12 mouse cellular contexts compared by ENCODE assay signal in genomic region chr12:83373081-83373480, GRCm38 (mm10).
"Had no signal": no experiment of that assay in that cellular context is flagged by ENCODE, and none has a peak within 500 bp of the region (broad histone marks: within the 10 kb centered on the region; RNA-seq: fewer than 3 reads in every experiment).

No protein-coding gene starts in this region.

- H3K27ac ChIP-seq: kidney, embryonic 15.5 days; limb, embryonic 13.5 days; midbrain, embryonic 12.5 days; neural tube, embryonic 13.5 days had no signal

- H3K4me3 ChIP-seq: kidney, embryonic 15.5 days; limb, embryonic 13.5 days; midbrain, embryonic 12.5 days; neural tube, embryonic 13.5 days had no signal

- DNase-seq: kidney, postnatal 14 days; layer of hippocampus, postnatal 36 days; lung, adult 18-20 months; retina, postnatal 1 day; right cerebral cortex, postnatal 4 days; spleen, adult 18-20 months; thymus, adult 18-20 months; thymus, postnatal 14 days had no signal
